Comparison of ENCODE assay signal across 8 mouse cellular contexts in the genomic region with DNA sequence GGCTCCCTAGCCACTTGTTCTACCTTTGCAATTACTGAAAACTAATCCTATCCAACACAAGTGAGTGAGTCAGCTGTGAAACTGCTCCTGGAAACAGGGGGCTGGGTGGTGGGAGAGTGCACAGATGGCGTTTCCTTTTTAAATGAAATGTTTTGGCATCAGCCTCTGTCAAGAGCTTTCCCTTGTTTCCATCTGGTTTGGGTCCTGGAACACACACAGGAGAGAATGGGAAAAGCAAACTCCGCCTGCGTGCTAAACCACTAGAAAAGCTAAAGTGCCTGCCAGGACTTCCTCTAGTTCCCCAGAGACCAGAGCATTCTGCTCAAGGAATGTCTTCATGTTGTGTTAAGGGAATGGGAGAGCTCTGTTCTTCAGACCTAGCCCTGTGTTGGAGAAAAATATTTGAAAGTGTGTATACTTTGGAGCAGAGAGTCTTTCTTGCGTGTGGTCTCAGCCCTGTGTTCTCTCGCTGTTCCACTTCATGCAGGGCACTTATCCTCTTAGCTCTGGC.
A peak's percentile ranks its signal among the peaks of the same experiment; 100 is the strongest.
DNase-seq lines count a peak whose midpoint lies in the region; ATAC-seq lines count a peak whose summit lies in the region.

No protein-coding gene starts in this region.

- WGBS in intestine, embryonic 15.5 days, result 36% methylated on average over 5 of the region's 5 CpGs
- WGBS in lung, embryonic 16.5 days, result 26% methylated on average over 5 of the region's 5 CpGs

- H3K9me3 ChIP-seq in intestine, embryonic 15.5 days, result no peaks in the 10 kb centered on the region
- no peaks in the 10 kb centered on the region for H3K9me3 ChIP-seq in lung, embryonic 16.5 days (ENCODE audit: control insufficient read depth, low read length)

- H3K36me3 ChIP-seq in intestine, embryonic 15.5 days, result no peaks in the 10 kb centered on the region
- H3K36me3 ChIP-seq in lung, embryonic 16.5 days (ENCODE audit: control insufficient read depth, insufficient read depth, low read length), result 0 out of 2 replicates have a peak, but pooled peaks cover 2% of the 10 kb centered on the region

- H3K27ac ChIP-seq in intestine, embryonic 15.5 days, result peak overlapping the region; percentile 64; the same call in 1 of the 2 replicates
- peak overlapping the region; percentile 84 for H3K27ac ChIP-seq in lung, embryonic 16.5 days (ENCODE audit: low read length)

- no peak overlapping the region for H3K9ac ChIP-seq in intestine, embryonic 15.5 days
- H3K9ac ChIP-seq in lung, embryonic 16.5 days (ENCODE audit: low read length), result no peak overlapping the region; the same call in 1 of the 2 replicates

- peak; percentile 30 to 38 for DNase-seq in kidney, postnatal 4 days
- DNase-seq in kidney, adult 9 months, result no peak
- DNase-seq in frontal cortex, postnatal 25 days (ENCODE audit: low spot score in 2 of 2), result peak; percentile 45 to 63
- peak; percentile 93 for DNase-seq in telencephalon, adult 2 months (ENCODE audit: low read depth, low spot score)
- no peak for DNase-seq in spleen, postnatal 4 days (ENCODE audit: low spot score in 2 of 2)
- no peak for DNase-seq in cerebellum, adult 8-10 months

- 0 out of 2 replicates have a peak overlapping the region, but pooled peaks have one; percentile 14 for H3K4me2 ChIP-seq in intestine, embryonic 15.5 days (replicated peaks)
- H3K4me2 ChIP-seq in lung, embryonic 16.5 days (ENCODE audit: low read depth, low read length), result peak overlapping the region; percentile 30; the same call in 1 of the 2 replicates

- peak; percentile 86 for ATAC-seq in intestine, embryonic 15.5 days
- ATAC-seq in lung, embryonic 16.5 days (ENCODE audit: low read depth), result peak; percentile 90

- no peaks in the 10 kb centered on the region for H3K27me3 ChIP-seq in intestine, embryonic 15.5 days (replicated peaks)
- H3K27me3 ChIP-seq in lung, embryonic 16.5 days (ENCODE audit: control insufficient read depth, insufficient read depth, low read depth, low read length), result no peaks in the 10 kb centered on the region

- H3K4me3 ChIP-seq in intestine, embryonic 15.5 days (replicated peaks), result no peak overlapping the region
- no peak overlapping the region for H3K4me3 ChIP-seq in lung, embryonic 16.5 days (ENCODE audit: low read length)

- 0 out of 2 replicates have a peak, but pooled peaks cover 6% of the 10 kb centered on the region for H3K4me1 ChIP-seq in intestine, embryonic 15.5 days (replicated peaks)
- peaks cover 13% of the 10 kb centered on the region for H3K4me1 ChIP-seq in lung, embryonic 16.5 days (replicated peaks; ENCODE audit: control insufficient read depth, insufficient read depth, low read length)

Comparison
In these comparisons a context has a peak if more than half of its experiments do, and no peak if none do; other contexts are left out.
1. DNase-seq: peak in kidney, postnatal 4 days (2 of 2), frontal cortex, postnatal 25 days (2 of 2) and telencephalon, adult 2 months (single experiment); none in kidney, adult 9 months (single experiment), spleen, postnatal 4 days (0 of 2) and cerebellum, adult 8-10 months (single experiment).